Mouse (Mus musculus) brain, embryonic 14.5 days (tissue): ENCODE results near the gene Mia.

ENCODE experiments used
- CTCF ChIP-seq: fragments of 200-500 bp; IDR thresholded peaks from 2 replicates; pipeline ENCODE4 v1.5.1; 2012; ENCODE audit warnings: inconsistent platforms, mild to moderate bottlenecking, moderate library complexity, borderline replicate concordance; ENCODE audit not compliant: insufficient read depth, insufficient read length; ENCODE audit errors: extremely low read depth
- POLR2A ChIP-seq: fragments of 200-500 bp; IDR thresholded peaks from 2 replicates; pipeline ENCODE4 v1.6.1; 2012; ENCODE audit warnings: mild to moderate bottlenecking, inconsistent platforms, borderline replicate concordance; ENCODE audit not compliant: poor library complexity, insufficient read depth, insufficient read length, severe bottlenecking; ENCODE audit errors: extremely low read depth

- peak; percentile 27; the same call in 1 of the 2 replicates for TF ChIP-seq CTCF
- no peak for TF ChIP-seq POLR2A
These were observed 49.6 kb downstream of the Mia start for GRCm38 (mm10) chr7:27131387-27131786.
